Mouse (Mus musculus) 416B (cell line): ENCODE data around the gene Tmem245.

Source experiments
- DNase-seq: peaks from one replicate; pipeline ENCODE4 v3.0.0; 2011; ENCODE audit warnings: low read depth

Gene Tmem245

DNA sequence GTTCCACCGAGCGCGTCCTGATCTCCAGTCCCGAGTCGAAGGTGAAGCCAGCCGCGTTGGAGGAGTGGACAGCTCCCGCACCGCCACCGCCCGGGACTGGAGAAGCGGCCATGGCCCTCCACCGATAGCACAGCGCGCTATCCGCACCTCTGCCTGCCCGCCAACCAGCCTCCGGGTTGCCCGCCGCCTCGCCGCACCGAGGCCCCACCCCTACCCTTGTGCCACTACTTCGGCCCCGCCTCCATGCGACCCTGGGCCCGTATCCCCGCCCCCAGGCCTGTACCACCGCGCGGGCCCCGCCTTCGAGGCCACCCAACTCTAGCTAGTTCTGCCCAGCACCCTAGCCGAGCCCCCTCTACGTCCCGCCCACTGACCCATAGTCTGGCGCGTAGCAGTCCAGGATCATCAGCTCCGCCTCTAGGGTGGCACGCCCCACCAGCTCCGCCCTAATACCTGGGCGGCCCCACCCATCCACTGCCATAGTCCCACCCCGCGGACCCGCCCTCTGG, 82.2 kb downstream of the Tmem245 start, which contains the start of gene Ctnnal1:
TSS of gene Ctnnal1 (minus strand) at position 186 of the 509 bp plus-strand sequence.
- peak; percentile 96 for DNase-seq

DNA sequence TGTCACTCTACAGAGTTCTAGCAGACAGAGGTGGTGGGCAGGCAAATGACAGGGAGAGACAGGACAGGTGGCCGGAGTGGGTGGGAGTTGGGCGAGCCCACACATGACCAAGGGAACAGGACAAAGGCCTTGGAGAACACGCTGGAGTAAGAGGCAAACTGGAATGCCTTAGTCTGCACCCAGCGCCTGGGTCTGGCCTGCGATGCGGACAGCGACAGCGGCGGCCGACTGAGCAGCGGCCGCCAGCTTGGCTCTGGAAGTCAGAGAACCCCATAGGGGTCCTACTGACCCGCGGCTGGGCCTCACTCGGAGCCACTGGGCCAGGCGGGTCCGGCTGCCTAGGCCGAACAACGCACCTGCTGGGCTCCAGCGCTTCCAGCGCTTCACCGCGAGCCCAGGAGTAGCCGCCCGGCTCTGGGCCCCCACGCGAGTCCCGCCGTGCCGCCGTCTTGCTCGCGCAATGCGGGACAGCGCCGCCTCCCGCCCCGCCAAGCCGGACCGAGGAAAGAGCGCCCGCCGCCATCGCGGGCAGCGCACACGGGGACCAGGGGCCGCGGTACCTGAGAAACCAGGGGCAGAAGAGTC, 82.7 kb downstream of the Tmem245 start:
- peak; percentile 39 for DNase-seq

DNA sequence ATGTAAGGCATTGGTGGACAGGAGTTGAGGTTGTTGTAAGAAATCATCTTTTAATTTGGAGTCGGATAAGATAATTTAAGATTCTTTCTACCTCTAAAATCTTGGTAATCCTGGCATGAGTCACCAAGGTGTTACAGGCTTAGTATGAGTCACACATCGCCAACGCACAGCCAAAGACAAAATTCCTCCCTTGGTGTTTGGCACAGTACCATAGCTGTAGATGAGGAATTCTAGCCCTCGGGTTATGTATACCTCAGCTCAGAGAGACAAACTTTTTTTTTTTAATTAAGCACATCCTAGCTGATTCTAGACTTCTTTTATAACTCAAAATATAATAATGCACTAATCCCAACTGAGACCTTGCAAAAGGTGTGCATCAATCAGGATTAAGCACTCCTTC, 83.2 kb downstream of the Tmem245 start:
- DNase-seq, result peak; percentile 42

DNA sequence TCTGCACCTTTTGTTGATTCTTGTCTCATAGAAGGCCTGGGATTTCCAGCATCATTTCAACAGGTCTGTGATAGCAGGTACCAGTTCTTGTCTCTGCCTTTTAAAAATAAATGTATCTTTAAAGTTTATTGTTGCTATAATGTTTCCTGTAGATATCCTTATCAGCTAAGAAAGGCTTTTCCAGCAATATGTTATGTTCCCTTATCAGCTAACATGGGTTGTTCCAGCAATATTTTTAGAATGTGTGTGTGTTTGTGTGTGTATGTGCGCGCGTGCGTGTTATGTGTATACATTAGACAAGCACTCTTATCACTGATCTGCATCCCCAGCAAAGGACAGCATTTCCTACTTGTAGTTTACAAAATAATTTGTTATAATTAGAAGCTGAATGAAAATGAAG, 85.7 kb downstream of the Tmem245 start:
- peak; percentile 29 for DNase-seq

DNA sequence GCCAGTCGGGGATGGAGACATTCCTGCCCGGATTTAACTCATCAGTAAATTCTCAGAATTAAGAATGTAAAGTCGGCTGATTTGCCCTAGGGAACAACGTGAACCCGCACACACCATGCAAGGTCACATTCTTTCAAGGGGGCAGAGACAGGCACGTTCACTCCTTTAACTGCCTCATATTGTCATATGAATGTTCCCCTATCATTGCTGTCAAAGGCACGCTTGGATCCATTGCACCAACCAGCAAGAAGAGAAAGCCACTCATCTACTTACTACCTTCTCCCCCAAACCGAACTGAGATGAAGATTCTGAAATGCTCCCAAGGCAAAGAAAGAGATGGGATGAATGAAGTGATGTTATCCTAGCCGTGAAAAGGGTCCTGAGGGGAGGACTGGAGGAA, 88.5 kb downstream of the Tmem245 start:
- no peak for DNase-seq

DNA sequence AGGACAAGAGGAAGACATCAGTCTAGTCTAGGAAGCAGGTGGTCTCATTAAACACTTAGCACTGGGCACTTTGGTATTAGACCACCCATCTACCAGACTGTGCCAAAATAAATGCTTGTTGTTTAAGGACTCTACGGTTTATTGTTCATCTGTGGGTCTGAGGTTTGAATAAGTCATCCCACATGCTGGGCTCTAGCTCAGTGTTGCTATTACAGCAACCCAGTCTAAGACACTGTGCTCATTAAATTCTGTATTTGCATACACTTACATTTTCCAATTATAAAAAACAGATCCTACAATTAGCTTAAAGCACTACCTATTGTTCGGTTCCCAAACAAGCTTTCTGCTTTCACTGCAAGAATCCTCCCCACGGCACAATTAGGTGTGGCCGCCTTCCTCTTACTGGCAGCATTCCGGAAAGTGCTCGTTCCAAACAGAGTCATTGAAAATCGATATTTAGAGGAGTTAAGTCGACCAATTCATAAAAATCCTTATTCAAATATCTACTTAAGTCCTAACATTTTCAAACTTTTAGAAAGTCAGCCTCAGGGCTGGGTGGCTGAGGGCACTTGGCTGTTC, 90.8 kb downstream of the Tmem245 start:
- no peak for DNase-seq

DNA sequence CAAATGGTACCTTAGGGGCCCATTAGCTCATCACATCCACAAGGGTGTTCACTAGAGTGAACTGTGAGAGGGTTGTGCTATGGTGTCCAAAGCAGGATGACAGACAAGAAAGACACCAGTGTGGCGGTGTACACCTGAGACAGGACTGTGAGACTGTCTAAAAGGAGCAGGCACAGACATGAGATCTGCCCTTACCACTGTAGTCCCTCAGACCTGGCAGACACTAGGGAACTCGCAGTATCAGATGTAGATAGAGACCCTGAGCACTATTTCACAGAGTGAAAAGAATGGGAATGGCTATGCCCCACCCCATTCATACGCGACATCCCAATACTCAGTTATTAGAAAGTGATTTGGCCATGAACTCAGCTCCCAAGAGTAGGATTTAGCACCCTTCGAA, 91.3 kb downstream of the Tmem245 start:
- no peak for DNase-seq

DNA sequence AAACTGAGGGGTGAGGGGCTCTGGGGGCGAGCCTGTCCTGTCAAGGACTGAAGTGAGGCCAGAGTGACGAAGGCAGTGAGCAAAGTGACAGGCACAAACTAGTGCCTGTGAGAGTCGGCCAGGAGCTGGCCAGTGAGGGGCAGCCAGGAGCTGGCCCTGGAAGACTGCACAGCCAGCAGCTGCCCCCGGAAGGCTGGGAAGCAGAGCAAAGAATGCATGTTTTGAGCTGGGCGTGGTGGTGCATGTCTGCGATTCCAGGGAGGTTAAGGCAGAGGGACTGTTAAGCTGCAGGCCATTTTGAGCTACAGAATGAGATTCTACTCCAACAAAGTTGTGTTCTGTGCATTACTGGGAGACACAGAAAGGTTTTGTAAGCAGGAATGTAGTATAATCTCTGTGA, 96.5 kb downstream of the Tmem245 start:
- DNase-seq, result no peak

DNA sequence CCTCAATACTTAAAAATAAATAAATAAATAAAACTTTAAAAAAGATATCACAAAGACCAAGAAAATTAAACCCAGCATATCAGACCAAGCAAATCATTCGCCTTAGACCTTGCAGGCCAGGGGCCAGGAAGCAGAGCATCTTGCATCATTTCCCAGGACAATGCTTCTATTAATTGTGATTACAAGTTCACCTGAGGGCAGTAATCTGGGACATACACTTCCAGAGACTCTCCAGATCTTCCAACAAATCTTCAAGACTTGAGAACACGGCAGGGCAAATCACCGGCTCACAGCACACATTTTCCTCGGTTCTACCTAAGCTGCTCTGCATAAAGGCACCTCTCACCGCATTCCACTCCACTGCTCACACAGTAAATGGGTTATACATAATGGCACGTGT, 99.2 kb downstream of the Tmem245 start:
- no peak for DNase-seq

DNA sequence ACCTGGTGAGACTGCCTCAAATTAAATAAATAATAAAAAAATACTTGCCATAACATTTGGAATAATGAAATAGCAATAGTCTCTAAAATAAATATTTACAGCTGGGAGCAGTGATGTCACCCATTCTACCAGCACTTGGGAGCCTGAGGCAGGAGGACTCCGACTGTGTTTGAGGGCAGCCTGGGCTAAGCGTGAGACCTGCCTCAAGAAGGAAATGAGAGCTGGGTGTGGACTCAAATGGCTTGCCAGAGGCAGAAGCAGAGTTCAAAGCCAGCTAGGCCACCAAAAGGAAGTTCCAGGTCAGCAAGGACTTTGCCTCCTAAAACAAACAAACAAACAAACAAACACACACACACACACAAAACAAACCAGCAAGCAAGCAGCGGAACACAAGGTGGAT, 99.8 kb downstream of the Tmem245 start:
- DNase-seq, result no peak

DNA sequence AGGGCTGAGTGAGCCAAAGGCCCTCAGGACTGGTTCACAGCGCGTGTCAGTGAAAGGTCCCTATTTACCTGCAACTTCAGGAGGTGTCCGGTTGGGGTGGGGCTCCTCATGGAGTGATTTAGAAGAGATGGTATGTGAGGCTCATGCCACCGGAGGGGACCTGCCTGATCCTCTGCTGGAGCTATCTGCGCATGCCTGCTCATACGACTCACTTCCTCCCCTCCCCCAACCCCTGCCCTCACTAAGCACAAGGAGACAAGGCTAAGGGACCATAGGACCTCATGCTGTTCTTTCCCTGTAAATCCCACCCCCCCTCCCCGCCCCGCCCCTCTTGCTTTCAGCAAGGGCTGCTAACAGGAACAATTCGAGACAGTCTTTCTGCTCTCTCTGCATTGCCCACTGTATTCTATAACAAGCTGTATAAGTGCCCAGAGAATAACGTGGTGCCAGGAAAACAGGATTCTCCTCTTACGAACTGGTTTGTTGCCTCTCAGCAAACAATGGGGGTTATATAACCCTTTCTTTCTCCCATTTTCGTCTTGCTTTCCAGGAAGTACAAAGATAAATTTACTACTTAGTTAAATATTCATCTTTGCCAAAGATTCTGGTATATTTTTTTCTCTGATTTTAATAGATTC, 101.2 kb downstream of the Tmem245 start:
- peak; percentile 30 for DNase-seq

DNA sequence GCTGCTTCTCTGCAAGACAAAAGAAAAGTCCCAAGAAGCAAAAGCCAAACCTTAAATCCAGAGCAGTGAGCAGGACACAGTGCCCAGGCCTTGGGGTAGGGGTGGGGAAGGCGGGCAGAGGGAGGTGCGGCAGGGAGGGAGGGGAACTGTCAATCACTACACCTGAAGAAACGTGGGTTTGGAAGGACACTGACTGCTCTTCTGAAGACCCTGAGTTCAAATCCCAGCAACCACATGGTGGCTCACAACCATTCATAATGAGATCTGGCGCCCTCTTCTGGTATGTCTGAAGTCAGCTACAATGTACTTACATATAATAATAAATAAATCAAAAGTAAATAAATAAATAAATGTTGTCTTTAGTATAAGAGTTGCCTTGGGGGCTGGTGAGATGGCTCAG, 102.3 kb downstream of the Tmem245 start:
- DNase-seq, result no peak

DNA sequence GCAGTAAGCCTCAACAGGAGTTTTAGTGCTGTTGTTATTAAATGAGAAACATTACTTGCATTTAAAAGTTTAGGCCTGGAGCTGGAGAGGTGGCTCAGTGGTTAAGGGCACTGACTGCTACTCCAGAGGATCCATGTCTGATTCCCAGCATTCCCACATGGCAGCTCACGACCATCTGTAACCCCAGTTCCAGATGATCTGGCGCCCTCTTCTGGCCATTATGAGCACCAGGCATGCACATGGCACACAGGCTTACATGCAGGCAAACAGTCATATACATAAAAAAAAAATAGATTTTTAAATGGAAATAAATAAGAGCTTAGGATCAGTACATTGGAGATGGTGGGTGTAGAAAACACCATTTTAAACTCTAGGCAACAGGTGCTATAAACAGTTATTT, 103.3 kb downstream of the Tmem245 start:
- DNase-seq, result no peak

DNA sequence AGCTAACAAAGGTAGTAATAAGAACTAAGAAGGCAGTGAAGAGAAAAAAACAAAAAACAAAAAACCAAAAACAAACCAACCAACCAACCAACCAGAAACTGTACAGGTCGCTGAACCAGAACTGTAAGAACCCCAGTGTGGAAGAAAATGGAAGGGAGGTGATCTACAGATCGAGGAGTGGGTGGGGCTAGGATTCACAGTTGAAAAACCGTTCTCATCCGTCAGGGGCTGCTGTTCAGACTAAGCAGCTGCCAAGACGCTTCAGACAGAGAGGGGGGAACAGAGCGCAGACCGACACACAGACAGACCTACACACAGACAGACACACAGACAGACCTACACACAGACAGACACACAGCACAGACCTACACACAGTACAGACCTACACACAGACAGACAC, 104.7 kb downstream of the Tmem245 start:
- no peak for DNase-seq

DNA sequence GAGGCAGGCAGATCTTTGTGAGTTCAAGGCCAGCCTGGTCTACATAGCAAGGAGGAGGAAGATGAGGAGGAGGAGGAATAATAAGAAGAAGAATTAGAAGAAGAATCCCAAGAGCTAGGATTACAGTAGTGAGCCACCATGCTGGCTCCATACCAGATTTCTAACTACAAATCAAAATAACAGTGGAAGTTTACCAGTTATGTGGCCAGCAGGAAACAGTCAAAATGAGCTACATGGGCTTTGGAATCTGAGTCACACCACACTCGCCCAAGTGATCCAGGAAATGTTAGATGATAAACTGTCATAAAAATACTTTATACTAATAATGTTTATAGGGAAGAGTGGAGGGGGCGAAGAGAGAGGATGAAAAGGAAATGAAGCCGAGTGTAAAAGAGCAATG, 106.9 kb downstream of the Tmem245 start:
- DNase-seq, result peak; percentile 24

DNA sequence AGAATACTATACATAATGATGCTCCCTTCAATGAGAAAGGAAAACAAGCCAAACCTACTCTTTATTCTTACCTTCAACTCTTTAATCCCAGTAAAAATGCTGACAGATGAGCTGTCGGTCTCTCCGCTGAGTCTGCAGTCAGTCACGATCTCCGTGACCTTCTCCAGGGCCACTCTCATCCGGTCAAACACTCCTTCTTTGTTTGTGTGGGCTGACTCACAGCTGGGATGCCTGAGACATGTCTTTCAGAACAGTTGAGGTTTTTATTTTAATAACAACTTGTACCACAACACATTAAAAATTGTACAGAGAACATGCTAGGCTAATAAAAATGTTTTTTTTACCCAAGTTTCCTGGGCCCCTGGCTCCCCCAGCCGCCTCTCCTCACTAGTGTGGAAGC, 109.6 kb downstream of the Tmem245 start:
- no peak for DNase-seq

DNA sequence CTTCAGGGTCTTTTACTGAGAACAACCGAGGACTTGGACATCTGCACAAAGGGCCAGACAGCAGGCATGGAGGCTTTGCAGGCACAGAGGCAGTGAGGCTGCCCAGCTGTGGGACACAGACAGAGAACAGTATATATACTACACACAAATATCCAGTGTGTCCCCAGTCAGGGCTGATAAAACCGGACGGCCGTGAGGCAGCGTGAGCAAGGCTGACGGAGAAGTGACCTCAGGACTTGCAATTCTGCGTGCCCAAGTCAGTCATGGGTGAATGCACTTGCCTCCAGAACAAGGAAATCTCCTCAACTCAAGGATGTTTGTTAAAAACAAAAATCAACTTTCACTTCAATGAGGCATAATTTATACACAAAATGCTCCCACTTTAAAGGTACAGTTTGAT, 115.2 kb downstream of the Tmem245 start:
- DNase-seq, result no peak

DNA sequence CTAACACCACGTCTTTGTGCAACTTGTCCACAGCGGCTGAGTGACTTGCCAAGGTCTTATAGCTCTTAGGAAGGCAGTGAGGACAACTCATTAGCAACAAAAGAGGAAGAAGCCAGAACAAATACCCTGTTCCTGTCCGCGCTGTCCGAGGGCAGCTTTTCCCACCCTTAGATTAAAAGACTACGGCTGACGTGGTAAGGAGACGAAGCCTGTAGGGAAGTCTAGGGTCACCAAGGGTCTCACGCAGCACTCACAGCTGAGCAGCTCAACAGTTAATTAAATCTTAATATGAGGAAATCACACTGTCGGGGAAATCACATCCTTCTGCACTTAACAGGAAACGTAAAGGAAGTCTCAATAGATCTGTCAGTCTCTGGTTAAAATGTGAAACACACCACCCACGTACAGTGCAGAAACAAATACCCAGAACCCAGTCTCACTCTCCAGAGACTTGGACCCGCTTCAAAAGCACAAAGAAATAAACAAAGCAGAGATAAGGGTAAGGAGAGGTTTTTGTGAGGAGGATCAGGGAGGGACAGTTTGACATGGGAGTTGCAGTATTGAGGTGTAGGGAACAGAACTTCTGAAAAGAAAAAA, 116.1 kb downstream of the Tmem245 start:
- DNase-seq, result no peak

DNA sequence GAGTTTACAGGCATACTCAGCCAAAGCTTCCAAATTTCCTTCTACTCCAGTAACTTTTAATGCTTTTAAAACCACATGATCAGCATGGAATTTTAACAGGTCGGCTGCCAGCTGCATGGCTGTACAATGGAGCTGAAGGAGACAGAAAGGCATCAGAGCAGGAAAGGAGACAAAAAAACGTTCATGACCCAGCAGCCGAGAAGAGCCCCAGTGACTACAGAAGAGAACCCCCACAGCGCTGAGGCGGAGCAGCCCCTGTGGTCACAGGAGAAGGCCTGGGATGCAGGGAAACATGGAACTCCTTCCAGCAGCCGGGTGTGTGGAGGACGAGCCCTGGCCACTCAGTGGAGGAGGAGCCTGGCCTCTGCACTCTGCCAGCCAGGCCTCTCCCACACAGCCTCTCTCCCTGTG, 117.7 kb downstream of the Tmem245 start:
- DNase-seq, result no peak

DNA sequence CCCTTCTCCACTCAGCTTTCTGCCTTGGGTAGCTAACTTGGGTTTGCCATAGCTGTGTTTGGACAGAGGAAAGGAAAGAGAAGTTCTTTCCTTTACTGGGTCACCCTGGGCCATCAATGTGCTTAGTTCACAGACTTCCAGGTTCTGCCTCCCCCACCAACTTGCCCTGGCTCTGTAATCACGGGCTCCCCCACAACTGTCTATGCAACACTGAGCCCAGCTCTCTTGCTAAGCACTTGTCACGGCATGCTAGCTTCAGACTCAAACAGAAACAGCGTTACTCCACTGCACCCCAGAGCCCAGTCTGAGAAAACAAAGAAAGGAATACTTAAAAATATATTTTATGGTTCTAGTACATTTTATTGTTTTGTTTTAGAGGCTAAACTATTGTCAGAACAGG, 118.3 kb downstream of the Tmem245 start:
- DNase-seq, result no peak

DNA sequence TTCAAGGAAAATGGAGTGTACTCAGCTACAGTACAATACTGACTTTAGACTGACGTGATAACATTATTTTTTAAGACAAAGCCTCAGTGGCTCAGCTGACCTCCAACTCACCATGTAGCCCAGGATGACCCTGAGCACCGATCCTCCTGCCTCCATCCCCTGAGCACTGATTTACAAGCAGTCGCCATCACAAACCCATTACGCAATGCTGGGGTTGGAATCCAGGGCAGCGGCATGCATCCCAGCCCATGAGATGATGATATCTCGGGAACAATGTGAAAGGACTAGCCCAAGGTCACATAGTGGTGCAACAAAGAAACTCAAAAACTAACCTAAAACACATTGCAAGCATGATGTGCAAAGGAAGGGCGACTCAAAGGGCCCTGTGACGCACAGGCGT, 123.0 kb downstream of the Tmem245 start:
- DNase-seq, result no peak

DNA sequence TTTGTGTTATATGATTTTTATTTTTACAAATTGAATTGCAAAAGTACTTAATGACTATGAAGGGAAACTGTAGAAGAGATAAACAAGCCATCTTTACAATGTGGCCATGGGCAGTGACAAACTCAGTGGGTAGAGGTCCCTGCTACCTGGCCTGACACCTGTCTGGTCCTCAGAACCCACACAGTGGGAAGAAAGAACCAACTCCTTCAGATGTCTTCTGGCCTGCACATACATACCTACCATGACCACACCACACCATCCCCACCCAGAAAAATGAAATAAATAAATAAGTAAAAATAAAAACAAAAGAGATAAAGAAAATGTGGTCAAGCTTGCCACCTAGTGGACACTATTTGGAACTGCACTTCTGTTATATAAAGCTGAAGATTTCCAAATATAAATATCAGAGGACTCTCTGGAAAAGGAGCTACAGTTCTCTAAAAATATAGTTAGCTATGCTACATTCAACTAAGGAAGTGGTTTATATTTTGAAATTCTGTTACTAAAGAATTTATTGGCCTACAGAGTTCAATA, 127.2 kb downstream of the Tmem245 start:
- peak; percentile 51 for DNase-seq
